ENCODE assay signal across 12 mouse cellular contexts in genomic region chr7:130922981-130923731, GRCm38 (mm10). TPM values are rescaled to one million over a fixed set of nuclear protein-coding genes. Genes with fewer than 3 reads are reported as not detected.
DNase-seq lines count a peak whose midpoint lies in the region; ATAC-seq lines count a peak whose summit lies in the region.
"Had no signal": no experiment of that assay in that cellular context is flagged by ENCODE, and none has a peak within 500 bp of the region (broad histone marks: within the 10 kb centered on the region; RNA-seq: fewer than 3 reads in every experiment).

No protein-coding gene starts in this region.

- DNase-seq in heart, adult 8-10 months (ENCODE audit: low spot score), result no peak
- DNase-seq in right cerebral cortex, adult 18-20 months, result peak; percentile 81
- DNase-seq in right cerebral cortex, postnatal 10 days (ENCODE audit: low spot score in 2 of 2), result no peak
- DNase-seq in cerebellum, postnatal 14 days, result peak; percentile 55 to 67
- no peak for DNase-seq in spleen, adult 12 weeks (ENCODE audit: low spot score)
- DNase-seq: kidney, adult 11 months; lung, embryonic 14.5 days; thymus, adult 18-20 months had no signal

- no peak overlapping the region for H3K4me2 ChIP-seq in heart, embryonic 14.5 days (ENCODE audit: low read length)
- H3K4me2 ChIP-seq in forebrain, embryonic 16.5 days (ENCODE audit: low read length), result no peak overlapping the region
- H3K4me2 ChIP-seq: lung, embryonic 14.5 days; midbrain, embryonic 11.5 days had no signal

- no peaks in the 10 kb centered on the region for H3K27me3 ChIP-seq in heart, embryonic 14.5 days (ENCODE audit: control insufficient read depth, insufficient read depth, low read length)
- no peaks in the 10 kb centered on the region for H3K27me3 ChIP-seq in forebrain, embryonic 16.5 days (replicated peaks; ENCODE audit: control insufficient read depth, insufficient read depth, low read length)

- H3K4me3 ChIP-seq in heart, embryonic 14.5 days (ENCODE audit: control insufficient read depth in 1 of 2, insufficient read depth in 1 of 2, low read depth in 1 of 2, low read length in 2 of 2), result no peak overlapping the region
- no peak overlapping the region for H3K4me3 ChIP-seq in forebrain, embryonic 16.5 days (replicated peaks; ENCODE audit: low read length)

- no peaks in the 10 kb centered on the region for H3K36me3 ChIP-seq in heart, embryonic 14.5 days (ENCODE audit: control insufficient read depth, insufficient read depth, low read length)
- H3K36me3 ChIP-seq in forebrain, embryonic 16.5 days (ENCODE audit: control insufficient read depth, insufficient read depth), result no peaks in the 10 kb centered on the region

- H3K27ac ChIP-seq in heart, embryonic 14.5 days (replicated peaks in 1 of 2; ENCODE audit: control insufficient read depth in 1 of 2, insufficient read depth in 1 of 2, low read depth in 2 of 2, low read length in 2 of 2), result peak overlapping the region; percentile 16 to 28; a peak in 1 of 4 replicates
- no peak overlapping the region for H3K27ac ChIP-seq in forebrain, embryonic 16.5 days (ENCODE audit: low read length)

- no peaks in the 10 kb centered on the region for H3K9me3 ChIP-seq in heart, embryonic 14.5 days (ENCODE audit: control insufficient read depth, low read length)
- H3K9me3 ChIP-seq in forebrain, embryonic 16.5 days (ENCODE audit: control insufficient read depth, low read length), result no peaks in the 10 kb centered on the region

- H3K4me1 ChIP-seq in heart, embryonic 14.5 days (ENCODE audit: control insufficient read depth in 2 of 2, insufficient read depth in 2 of 2, low read length in 2 of 2), result peaks cover 0 to 3% of the 10 kb centered on the region in 2 experiments; a peak in 2 of 4 replicates
- no peaks in the 10 kb centered on the region for H3K4me1 ChIP-seq in forebrain, embryonic 16.5 days (replicated peaks; ENCODE audit: control insufficient read depth, insufficient read depth, low read length)

- no peak for ATAC-seq in heart, embryonic 14.5 days (ENCODE audit: insufficient number of reproducible peaks, insufficient read depth, low FRiP score, low read depth)
- no peak for ATAC-seq in forebrain, embryonic 16.5 days

- WGBS in heart, embryonic 14.5 days, result 64% methylated on average over 13 of the region's 13 CpGs
- WGBS in forebrain, embryonic 16.5 days, result 73% methylated on average over 13 of the region's 13 CpGs

- H3K9ac ChIP-seq in heart, embryonic 14.5 days (ENCODE audit: low read length), result no peak overlapping the region
- H3K9ac ChIP-seq in forebrain, embryonic 16.5 days (replicated peaks; ENCODE audit: low read depth, low read length), result no peak overlapping the region
- H3K9ac ChIP-seq: lung, embryonic 14.5 days had no signal

RNA-seq across cellular contexts. Expression of gene Htra1, which starts 12.8 kb away (rescaled TPM):
- polyA plus RNA-seq in heart, embryonic 14.5 days (2014; fragmentation: Nextera tagmentation; extraction: Ambion mirVana), result 60.0 and 73.5 TPM in 2 replicates
- 100 to 1,000 TPM in 3 of 4 experiments, 10 to 100 TPM in 1; 96.9 to 118 (median 112) TPM for total RNA-seq in heart, adult 8-10 months (2022)
- polyA plus RNA-seq in forebrain, embryonic 16.5 days (2015; fragmentation: Nextera tagmentation; extraction: Ambion mirVana), result 20.4 and 27.9 TPM in 2 replicates
- total RNA-seq: neutrophil, adult 5-6 weeks had no signal

RNA-seq across cellular contexts. Expression of gene Plekha1, which starts 57.6 kb away (rescaled TPM):
- 49.9 and 55.6 TPM in 2 replicates for polyA plus RNA-seq in heart, embryonic 14.5 days (2014; fragmentation: Nextera tagmentation; extraction: Ambion mirVana)
- 10 to 100 TPM; 36.3 to 39.0 (median 38.1) TPM for total RNA-seq in heart, adult 8-10 months (2022)
- 57.1 and 58.9 TPM in 2 replicates for polyA plus RNA-seq in forebrain, embryonic 16.5 days (2015; fragmentation: Nextera tagmentation; extraction: Ambion mirVana)

Comparison
In these comparisons a context has a peak if more than half of its experiments do, and no peak if none do; other contexts are left out.
1. DNase-seq: peak in right cerebral cortex, adult 18-20 months (single experiment) and cerebellum, postnatal 14 days (2 of 2); none in heart, adult 8-10 months (single experiment), right cerebral cortex, postnatal 10 days (0 of 2) and spleen, adult 12 weeks (single experiment).